Mouse (Mus musculus) heart, postnatal 4 days (tissue): ENCODE data around the gene Esyt3. TPM values are rescaled to one million over a fixed set of nuclear protein-coding genes. Genes with fewer than 3 reads are reported as not detected.

Source experiments
- DNase-seq: peaks from one replicate; pipeline ENCODE4 v3.0.0; 2021
- total RNA-seq, 2 experiments: library from RNA; stranded (reverse); gene quantifications; 2 replicates each; pipeline ENCODE4 v1.2.3; 2021

Gene Esyt3
- 1 to 10 TPM in 1 of 2 experiments, under 1 TPM in 1; 0.77 to 1.2 TPM for total RNA-seq

GRCm38 (mm10) chr9:99357921-99358692 is at the start of gene Esyt3:
Gene Esyt3, minus strand, starts transcription at chr9:99358557.
- DNase-seq = peak; percentile 44

- no peak for DNase-seq
Observed at GRCm38 (mm10) chr9:99401288-99401974, 43.1 kb upstream of the Esyt3 start.

- peak; percentile 21 for DNase-seq
Observed at GRCm38 (mm10) chr9:99400781-99401180, 42.4 kb upstream of the Esyt3 start.

GRCm38 (mm10) chr9:99397056-99397815 is 38.9 kb upstream of the Esyt3 start:
- DNase-seq = no peak

- no peak for DNase-seq
Observed at GRCm38 (mm10) chr9:99394366-99394765, 36.0 kb upstream of the Esyt3 start.

- DNase-seq = no peak
Observed at GRCm38 (mm10) chr9:99393146-99393545, 34.8 kb upstream of the Esyt3 start.

GRCm38 (mm10) chr9:99391557-99391956 is 33.2 kb upstream of the Esyt3 start:
- no peak for DNase-seq

GRCm38 (mm10) chr9:99390716-99391115 is 32.4 kb upstream of the Esyt3 start:
- DNase-seq = no peak

- no peak for DNase-seq
Observed at GRCm38 (mm10) chr9:99390201-99390600, 31.8 kb upstream of the Esyt3 start.

GRCm38 (mm10) chr9:99389506-99389905 is 31.1 kb upstream of the Esyt3 start:
- no peak for DNase-seq

- no peak for DNase-seq
Observed at GRCm38 (mm10) chr9:99388856-99389255, 30.5 kb upstream of the Esyt3 start.

- no peak for DNase-seq
Observed at GRCm38 (mm10) chr9:99388078-99388477, 29.7 kb upstream of the Esyt3 start.

GRCm38 (mm10) chr9:99382556-99382955 is 24.2 kb upstream of the Esyt3 start:
- no peak for DNase-seq

- DNase-seq = no peak
Observed at GRCm38 (mm10) chr9:99379194-99379593, 20.8 kb upstream of the Esyt3 start.

- peak; percentile 70 for DNase-seq
Observed at GRCm38 (mm10) chr9:99376591-99377418, 18.4 kb upstream of the Esyt3 start.

GRCm38 (mm10) chr9:99368431-99368830 is 10.1 kb upstream of the Esyt3 start:
- DNase-seq = no peak

GRCm38 (mm10) chr9:99365906-99366305 is 7.5 kb upstream of the Esyt3 start:
- no peak for DNase-seq

GRCm38 (mm10) chr9:99363076-99363475 is 4.7 kb upstream of the Esyt3 start:
- no peak for DNase-seq

- DNase-seq = no peak
Observed at GRCm38 (mm10) chr9:99361946-99362345, 3.6 kb upstream of the Esyt3 start.

GRCm38 (mm10) chr9:99359012-99359411 is 655 bp upstream of the Esyt3 start:
- DNase-seq = no peak

GRCm38 (mm10) chr9:99357561-99357920 is 816 bp downstream of the Esyt3 start:
- DNase-seq = no peak

- DNase-seq = no peak
Observed at GRCm38 (mm10) chr9:99355971-99356370, 2.4 kb downstream of the Esyt3 start.
